Mouse (Mus musculus) thymus, postnatal 14 days (tissue): ENCODE data around the gene Olfr750.

ENCODE experiments used
- DNase-seq: peaks from one replicate; pipeline ENCODE4 v3.0.0; 2021

Olfr750 gene

DNA sequence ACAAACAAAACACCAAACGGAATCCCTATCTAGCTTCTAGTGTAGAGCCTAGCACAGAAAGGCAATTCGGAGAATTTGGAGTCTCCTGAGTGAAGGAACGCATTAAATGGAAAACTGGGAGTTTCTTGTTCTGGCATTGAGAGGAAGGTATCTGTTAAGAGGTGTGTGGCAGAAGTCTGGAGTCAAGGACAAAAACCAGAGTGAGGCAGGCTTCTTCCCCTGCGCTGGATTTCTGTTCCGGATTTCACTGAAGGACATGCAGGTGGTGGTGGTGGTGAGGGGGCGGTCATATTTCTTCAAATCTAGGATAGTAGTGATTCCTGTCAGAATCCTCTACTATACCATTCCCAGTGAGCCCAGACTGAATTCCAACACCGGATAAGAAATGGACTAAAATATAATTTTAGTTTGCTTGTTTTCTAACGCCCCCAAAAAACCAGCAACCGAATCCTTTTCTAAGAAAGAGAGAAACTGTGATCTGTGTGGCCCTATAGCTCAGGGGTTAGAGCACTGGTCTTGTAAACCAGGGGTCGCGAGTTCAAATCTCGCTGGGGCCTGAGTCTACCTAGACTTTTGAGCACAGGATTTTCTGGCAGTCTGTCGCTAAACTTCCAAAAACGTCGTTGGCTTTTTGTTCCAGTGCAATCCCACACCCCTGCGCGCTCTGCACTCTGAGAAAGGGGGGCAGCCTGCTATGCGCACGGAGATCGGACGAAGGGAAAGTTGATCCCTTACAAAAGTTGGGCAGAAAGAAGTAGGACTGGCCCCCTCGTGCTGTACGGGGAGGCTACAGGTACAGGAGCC lies 14.1 kb upstream of the Olfr750 start:
- peak; percentile 85 for DNase-seq

DNA sequence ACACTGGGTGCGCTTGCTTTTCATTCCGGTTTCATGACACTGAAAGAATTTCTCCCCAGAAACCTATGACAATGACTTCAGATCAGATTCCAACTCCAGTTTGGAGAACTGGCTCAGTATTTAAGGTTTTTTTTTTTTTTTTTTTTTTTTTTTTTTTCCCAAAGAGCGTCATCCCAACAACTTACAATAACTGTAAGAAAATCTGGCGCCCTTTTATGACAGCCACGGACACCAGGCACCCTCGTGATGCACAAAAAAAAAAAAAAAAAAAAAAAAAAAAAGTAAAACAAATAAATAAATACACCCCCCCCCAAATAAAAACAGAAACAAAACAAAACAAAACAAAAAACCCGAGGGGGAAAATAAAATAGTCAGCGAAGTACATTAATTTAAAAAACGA lies 13.5 kb upstream of the Olfr750 start:
- no peak for DNase-seq

DNA sequence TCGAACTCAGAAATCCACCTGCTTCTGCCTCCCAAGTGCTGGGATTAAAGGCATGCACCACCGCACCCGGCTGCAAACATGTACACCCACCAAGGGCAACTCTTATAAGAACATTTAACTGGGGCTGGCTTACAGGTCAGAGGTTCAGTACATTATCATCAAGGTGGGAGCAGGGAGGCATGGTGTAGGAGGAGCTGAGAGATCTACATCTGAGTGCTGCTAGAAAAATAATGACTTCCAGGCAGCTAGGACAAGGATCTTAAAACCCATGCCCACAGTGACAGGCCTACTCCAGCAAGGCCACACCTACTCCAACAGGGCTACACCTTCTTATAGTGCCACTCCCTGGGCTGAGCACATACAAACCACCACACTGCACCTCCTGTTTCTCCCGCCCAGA lies 11.7 kb upstream of the Olfr750 start:
- no peak for DNase-seq

DNA sequence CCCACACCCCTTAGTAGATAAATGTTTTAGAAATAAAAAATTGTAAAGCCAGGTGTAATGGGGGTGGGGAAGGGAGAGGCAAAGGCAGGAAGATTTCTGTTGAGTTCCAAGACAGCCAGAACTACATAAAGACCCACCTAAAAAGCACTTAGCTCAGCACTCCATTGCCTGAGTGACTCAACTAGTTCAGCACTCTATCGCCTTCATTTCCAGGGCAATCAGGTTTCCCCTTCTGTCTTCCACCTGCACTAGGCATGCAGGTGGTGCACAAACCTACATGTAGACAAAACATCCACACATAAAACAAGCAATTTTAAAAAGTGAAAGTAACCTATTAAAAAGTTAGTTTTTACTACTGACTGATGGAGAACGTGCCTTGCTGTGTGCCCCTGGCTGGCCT lies 10.9 kb upstream of the Olfr750 start:
- DNase-seq, result no peak

DNA sequence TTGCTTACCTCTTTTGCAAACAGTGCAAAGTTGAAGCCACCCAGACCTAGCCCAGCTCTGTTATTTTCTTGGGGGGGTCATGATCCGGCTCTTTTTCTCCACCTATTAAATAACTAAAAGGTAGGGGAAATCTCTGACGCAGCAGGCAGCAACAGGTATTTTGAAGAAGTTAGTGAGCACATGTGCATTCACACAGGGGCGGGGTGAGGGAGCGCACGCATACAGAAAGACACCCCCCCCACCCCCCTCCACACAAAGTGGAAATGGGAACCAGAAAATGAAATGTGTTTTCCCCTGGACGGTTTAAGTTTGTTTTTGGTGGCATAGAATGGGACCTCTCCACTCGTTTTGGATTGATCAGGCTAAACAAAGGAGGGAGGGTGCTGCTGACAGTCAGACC lies 9.6 kb upstream of the Olfr750 start:
- DNase-seq, result no peak

DNA sequence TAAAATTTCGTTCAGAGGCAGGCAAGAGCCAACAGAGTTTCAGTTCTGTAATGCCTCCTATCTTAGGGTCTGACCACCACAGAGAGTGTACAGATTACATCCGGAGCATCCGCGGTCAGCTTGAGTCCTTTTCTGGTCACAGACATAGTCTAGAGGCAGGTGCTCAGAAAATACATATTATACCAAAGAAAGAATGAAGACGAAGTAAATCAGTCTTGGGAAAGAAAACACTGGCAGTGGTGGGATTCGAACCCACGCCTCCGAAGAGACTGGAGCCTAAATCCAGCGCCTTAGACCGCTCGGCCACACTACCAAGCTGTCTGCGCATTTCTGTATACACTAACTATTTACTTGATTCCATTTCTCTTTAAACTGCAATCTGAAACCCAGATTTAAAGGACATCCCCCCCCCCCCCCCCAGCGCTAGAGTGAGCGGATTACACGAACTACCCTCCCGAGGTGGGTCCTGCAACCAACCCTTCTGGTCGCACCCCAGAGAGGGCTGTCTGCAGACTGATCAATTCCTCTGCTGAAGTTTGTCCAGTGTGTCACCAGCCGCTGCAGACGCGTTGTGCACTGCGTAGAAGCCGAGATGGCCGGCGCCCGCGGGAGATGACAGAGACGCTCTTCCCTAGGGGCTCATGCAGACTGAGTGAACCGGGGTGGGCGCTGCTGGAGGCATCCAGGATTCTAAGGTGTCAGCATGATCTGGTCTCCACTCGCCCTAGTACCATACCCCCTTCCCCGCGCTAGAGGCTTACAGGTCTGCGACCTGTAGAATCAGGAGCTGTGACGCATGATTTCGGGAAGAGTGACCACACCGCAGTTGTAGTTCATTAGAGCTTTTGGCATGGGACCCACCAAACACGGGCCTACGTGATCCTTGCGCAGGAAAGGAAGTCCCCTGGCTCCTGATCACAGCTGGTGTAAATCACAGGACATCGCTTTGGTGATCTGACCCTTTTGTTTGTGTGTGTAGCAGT lies 8.7 kb upstream of the Olfr750 start:
- peak; percentile 76 for DNase-seq

DNA sequence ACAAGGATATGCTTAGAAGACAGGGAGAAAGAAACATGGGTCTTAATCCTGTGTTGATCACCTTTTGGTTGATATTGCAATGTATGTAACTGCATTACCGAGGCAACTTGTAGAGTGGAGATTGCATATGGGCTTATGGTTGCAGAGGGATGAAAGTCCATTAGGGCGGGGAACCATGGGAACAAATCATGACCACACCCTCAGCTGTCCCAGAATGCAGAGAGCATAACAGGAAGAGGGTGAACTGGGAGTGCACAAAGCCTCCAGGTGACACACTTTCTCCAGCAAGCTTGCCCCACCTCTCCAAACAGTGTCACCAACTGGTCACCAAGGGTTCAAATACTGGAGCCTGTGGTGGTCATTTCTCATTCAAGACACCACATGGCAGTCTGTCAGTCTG lies 6.8 kb upstream of the Olfr750 start:
- no peak for DNase-seq

DNA sequence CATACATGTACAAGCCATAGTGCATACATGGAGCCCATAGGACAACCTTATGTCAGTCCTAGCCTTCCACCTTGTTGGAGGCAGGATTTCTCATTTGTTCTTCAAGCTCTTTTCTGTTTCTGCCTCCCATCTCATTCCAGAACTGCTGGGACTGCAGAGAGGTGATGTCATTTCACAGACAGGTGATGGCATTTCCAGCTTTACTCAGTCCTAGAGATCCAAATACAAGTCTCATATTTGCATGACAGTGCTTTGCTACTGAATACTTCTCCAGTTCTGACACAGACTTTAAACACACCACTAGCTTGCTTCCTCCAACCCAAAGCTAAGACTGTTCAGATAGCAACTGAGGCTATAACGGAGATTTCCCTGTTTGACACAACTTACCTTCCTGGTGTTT lies 4.9 kb upstream of the Olfr750 start:
- no peak for DNase-seq

DNA sequence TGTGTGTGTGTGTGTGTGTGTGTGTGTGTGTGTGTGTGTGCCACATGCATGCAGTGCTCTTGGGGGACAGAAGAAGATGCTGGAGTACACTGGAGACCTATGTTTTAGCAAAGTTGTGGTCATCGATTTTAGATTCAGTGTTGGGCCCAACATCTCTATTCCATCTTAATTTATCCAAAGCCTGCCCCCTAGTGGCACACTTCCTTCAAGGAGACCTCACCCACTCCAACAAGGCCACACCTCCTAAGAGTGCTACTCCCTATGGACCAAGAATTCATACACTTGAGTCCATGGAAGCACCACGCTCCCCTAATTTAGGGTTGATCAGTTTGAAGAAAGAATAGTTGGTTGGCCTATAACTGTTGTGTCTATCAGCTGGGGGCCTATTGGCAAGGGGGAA lies 4.6 kb downstream of the Olfr750 start:
- DNase-seq, result peak; percentile 66

DNA sequence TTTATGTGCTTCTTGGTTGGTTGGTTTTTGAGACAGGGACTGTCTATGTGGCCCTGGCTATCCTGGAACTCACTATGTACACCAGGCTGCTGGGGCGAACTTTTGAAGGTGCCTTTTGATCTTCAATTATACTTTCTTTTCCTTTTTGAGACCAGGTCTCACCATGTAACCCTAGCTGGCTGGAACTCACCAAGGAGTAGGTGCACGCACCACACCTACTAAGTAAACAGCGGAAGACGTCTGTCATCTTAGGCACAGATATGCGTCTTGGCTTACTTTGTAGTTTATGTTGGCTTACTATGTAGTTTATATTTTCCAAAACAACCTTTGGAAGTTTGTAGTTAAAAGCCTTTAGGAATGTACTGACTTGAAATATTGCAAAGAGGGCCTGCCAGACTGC lies 5.3 kb downstream of the Olfr750 start:
- DNase-seq, result no peak

DNA sequence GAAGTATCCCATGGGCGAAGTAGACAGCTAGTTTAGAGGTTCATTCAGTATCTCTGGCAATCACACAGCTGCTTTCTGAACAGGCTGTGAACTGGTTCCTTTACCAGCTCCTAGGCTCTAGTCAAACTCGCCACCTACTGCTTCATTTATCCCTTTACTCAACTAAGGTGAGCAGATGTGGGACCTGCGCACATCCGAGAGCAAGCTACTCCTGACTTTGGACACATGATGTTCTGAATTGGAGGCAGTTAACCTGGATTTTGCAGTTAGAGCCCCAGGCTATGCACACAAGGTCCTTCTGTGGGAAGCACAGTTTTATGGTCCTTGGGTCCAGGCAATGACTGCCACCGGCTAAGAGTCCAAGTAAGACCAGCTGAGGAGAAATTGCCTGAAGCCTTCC lies 13.5 kb downstream of the Olfr750 start:
- DNase-seq, result no peak

DNA sequence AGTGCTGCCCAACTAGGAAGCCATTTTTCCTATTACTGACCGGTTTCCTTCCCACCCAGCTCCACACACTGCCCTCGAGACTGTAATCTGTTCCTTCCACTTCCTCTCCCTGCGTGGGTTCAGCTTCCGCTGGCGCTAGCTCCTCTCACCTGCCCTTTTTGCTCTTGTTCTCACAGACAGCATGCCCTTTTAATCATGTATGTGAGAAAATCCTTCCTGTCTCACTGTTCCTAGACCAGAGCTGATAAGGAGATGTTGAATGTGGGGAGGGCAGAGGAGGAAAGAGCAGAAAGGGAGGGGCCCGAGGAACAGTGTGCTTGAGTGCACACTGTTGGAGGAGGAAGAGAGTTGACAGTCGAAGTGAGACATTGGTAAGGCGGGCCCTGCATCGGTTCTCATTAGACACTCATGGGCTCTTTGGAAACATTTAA lies 16.8 kb downstream of the Olfr750 start, which contains the start of gene Rnase12:
Gene Rnase12 (minus strand): TSS at position 261 of the 431 bp plus-strand sequence.
- no peak for DNase-seq

DNA sequence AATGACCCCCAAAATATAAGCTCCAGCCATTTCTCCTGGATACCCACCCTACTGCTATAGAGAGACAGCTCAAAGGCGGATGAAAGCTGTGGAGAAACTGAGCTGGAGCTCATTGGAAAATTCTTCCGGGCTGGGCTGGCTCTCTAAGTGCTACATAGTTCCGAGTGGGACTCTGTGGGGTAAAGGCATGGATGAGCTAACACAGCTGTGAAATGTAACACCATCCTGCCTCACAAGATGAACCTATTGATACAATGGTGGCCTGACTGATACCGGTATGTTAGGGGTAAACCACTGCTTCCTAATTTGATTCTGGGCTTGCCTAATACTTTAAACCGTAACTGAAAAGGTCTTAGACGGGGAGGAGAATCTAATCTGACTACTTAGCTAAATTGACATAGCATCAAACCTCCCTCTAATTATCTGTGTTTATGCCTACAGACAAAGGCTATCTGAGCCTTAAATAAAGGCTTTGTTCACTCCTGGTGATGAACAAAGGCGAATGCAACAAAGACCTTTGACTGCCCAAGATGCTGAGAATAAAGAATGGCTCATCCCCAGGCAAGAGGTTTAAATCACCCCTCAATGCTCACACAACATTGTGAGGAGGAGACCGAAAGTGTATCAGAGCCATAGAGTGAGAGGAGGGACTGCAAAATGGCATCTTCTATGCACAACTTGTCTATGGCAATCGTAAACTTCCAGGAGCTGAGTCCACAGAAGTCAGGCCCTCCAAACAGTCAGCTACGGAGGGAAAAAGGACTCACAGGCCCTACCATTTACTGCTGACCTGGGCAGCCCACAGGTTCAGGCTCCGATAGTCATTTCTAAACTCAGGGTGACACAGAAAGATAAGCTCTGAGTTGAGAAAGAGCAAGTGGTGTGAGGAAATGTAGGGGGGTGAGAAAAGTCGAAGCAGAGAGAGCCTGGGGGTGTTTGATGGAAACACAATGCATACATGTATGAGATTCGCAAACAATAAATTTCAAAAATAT lies 19.7 kb downstream of the Olfr750 start:
- no peak for DNase-seq

DNA sequence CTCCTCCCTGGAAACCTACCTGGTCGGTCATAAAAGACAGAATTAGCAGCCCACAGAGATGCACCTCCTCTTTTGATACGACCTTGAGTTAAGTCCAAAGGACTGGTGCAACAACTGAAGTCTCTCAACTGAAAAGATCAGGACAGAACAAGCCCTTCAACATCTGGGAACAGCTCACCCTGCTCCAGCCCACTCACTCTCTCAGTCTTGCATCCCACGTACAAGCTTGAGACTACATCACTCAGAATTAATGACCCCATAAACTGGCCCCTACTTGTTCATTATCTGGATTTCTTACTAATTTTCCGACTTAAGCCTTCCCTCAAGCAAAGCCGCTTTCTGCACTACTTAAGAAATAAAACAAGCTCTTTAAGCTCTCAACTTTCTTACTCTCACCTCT lies 21.1 kb downstream of the Olfr750 start:
- DNase-seq, result no peak

DNA sequence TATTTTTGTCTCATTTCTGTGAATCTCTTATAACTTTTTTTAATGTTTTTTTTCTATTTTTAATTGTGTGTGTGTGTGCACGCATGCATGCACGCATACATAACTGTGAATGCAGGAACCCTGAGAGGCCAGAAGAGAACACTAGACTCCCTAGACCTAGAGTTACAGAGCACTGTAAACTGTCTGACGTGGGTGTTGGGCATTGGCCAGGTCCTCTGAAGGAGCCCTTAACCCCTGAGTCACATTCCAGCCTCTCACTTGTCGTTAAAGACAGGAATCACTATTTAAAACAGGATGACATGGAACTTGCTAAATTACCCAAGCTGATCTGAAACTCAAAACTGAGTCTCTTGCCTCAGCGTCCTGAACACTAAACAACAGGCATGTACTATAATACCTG lies 22.3 kb downstream of the Olfr750 start:
- no peak for DNase-seq

DNA sequence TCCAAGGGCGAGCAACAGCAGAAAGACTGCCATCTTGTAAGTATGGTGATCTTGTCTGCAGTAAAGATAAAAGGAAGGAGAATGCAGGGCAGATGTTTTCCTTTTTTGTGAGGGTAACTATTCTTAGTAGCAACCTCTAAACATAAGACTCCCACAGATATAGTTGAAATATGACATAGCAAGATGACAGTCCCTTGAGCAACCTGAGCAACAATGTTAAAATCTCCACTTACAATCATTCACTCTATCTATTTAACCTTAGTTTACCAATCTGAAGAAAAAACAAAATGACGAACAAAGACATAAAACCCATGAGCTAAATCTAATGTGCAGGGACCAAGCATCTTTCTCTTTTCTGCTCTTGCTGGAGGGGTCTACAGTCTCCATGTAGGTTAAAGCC lies 24.2 kb downstream of the Olfr750 start, which contains the start of gene Rnase11:
Gene Rnase11 (minus strand): TSS at position 101 of the 400 bp plus-strand sequence.
- DNase-seq, result no peak

DNA sequence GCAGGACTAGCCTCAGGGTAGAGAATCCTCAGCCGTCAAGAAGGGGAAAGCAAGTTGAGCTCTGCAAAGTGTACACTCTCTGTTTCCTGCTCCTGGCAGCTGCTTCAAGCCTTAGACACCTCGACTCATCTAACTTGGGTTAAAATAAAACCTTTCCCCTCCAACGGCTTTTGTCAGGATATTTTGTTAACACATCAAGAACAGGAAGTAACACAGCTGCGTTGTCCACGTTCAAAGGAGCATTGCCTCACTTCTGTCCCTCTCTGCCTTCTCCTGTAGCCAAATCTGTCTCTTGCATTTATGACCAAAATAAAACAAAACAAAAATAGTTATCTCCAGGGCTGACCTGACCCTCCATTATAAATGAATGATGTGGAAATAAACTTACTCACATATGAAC lies 26.4 kb downstream of the Olfr750 start:
- no peak for DNase-seq

DNA sequence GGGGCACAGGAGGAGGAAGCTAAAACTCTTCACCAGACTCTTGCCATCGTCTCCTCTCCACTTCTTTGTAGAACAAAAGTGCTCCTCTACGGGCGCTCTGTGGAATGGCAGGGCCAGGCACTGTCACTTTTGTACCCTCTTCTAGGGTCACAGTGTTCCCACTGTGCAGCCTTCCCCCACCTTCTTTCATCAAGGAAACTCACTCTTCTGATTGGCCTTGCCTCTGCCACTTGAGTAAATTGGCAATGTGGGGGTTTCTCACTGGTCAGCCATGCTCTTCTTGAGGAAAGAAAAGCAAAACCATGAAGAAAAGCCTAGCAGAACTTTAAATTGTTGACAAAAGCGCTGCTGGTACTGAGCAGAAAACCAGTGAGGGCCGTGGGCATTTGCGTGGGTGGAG lies 32.5 kb downstream of the Olfr750 start, which contains the start of gene Rnase9:
Gene Rnase9 (minus strand): TSS at position 101 of the 400 bp plus-strand sequence.
- DNase-seq, result no peak

DNA sequence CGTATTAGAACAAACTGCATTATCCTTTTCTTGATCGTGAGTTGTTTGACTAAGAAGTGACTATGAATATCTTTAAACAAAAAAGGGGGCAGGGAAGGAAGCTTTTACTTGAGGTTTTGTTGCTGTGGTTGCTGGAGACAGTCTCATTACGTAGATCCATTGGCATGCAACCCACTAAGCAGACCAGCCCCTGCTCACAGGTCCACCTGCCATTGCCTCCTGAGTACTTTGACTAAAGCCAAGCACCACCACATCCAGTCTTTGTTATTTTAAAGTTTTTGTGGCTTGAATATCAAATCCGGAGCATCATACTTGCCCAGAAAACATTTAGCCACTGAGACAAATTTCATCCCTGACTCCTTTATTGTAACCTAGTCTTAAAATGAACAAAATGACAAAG lies 38.0 kb downstream of the Olfr750 start:
- no peak for DNase-seq

DNA sequence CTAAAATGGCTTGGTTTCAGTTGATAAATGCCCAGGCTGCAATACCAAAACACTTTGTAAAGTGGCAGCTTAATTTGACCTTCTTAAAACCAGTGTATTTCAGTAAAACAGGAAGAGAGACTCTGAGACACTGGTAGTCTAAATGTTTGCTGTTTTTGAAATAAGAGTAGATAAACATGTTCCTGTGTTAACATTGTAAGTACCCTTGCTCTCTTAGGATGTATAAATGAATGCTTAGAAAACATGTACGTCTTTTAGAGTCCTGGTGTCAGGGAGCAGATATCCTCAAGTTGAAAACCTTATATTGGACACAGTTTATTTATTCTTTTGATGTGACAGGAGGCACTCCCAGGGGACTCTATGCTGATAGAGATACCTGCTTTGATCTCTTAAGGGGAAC lies 39.0 kb downstream of the Olfr750 start:
- no peak for DNase-seq

DNA sequence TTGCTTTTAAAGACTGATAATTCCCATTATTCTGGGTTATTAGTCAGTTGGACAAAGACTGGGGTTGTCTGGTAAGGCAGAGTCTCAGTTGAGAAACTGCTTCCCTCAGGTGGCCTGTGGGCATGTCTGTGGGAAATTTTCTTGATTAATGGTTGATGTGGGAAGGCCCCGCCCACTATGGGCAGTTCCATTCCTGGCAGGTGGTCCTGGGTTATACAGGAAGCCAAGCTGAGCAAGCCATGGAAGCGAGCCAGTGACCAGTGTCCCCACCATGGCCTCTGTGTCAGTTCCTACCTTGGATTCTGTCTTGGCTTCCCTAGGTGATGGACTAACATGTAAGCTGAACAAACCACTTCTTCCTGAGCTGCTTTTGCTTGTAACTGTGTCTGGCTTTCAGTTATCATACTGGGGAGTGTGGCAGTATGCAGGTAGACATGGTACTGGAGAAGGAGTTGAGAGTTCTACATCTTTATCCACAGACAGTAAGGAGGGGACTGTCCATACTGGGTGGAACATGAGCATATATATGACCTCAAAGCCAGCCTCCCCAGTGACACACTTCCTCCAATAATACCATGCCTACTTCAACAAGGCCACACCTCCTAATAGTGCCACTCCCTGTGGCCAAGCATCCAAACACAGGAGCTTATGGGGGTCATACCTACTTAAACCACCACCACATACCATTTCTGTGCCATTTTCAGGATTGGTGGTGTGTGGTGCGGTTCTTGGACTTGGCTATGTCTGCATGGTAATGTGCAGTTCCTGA lies 46.7 kb downstream of the Olfr750 start:
- DNase-seq, result no peak
